Mouse (Mus musculus): Measurements from ENCODE around the gene Tnfsf8.

Tnfsf8 gene

DNA sequence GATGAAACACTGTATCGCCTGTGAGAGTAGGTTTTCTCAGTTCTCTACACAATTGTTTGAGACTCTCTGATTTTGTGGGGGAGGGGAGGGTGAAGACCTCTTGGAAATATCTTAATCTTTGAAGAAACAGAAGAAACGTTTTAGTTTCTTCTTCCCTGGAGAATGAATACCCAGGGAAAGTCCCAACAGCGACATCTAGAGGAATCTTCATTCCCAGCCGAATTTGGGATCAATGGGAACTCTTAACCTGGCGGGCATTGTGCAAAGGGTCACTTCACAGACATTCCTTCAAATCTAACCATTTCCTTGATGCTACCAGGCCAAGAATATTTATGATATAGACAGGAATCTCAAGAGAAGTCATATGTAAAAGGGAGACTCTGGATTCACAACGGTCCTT, 17.2 kb downstream of the Tnfsf8 start:
- in situ Hi-C loops (cut with MboI, MseI) = no loop called here

DNA sequence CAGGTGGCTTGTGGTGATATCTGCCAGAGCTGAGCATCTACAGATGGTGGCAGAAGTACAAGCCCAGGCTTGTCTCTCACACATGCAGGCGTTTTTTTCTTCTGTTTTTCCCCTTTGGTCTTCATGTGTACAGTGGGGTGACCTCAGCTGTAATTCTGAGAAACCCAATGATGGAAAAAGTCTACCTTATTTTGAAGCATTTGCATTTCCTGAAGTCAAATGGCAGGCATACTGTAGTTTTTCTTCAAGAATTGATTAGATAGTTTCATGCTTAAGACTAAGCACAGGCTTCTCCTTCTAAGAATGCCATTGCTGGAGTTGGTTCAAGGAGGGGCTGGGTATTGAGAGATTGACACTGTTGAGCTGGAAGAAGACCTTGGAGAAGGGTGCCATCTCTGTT, 18.9 kb downstream of the Tnfsf8 start:
- in situ Hi-C loops (cut with MboI, MseI) = no loop called here

DNA sequence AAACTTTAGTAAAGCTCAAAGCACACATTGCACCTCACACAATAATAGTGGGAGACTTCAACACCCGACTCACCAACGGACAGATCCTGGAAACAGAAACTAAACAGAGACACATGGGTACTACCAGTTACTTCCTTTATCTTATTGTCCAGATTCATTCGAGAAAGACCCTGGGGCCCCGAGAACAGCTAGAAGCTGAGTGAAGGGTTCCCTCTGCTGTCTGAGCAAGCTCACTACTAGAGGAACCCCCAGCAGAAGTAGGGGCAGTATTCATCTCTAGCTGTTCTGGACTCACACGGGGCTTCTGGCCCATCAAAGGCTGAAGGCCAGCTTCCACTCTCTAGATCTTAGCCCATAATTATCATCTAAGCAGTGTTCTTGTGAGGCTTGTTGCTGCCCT, 20.7 kb downstream of the Tnfsf8 start:
- in situ Hi-C loops (cut with MboI, MseI) = no loop called here

DNA sequence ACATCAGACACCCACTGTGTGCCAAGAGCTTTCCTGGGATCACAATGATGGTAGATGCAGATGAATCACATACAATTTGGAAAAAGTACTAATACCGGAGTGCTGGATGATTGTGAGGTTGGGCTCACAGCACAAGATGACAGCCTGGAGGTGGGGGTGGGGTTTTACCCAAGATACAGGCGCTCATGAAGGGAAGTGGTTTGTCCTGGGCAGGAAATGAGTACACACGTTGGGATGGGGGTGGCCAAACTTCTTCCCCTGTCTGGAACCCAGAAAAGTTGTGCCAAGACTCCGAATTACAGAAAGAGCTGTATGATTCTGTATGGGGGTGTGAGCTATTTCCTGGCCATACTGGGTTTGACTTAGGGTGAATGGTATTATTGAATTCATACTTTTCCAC, 38.0 kb downstream of the Tnfsf8 start:
- in situ Hi-C loops (cut with MboI, MseI) = loop anchor here (10.0 to 25.0 kb wide), 2 partner anchors 128 to 664 kb away; no protein-coding TSS in a partner anchor

DNA sequence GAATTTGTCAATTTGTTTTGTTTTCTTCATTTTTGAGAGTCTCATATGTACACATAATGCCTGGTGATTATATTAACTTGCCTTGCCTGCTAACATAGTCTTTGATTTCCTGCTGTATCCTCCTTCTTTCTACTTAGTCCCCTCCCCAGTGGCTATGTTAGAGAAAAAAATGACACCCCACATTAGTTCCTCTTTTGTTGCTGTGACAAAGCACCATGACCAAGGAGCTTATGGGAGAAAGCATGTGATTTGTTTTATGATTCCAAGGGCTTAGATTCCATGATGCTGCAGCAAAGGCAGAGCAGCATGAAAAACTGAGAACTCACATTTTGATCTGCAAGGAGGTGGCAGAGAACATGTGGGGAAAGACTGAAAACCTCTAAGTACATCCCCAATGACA, 43.6 kb downstream of the Tnfsf8 start:
- in situ Hi-C loops (cut with MboI, MseI) = loop anchor here (25.0 kb wide), 1 partner anchor 670 kb away; no protein-coding TSS in a partner anchor

DNA sequence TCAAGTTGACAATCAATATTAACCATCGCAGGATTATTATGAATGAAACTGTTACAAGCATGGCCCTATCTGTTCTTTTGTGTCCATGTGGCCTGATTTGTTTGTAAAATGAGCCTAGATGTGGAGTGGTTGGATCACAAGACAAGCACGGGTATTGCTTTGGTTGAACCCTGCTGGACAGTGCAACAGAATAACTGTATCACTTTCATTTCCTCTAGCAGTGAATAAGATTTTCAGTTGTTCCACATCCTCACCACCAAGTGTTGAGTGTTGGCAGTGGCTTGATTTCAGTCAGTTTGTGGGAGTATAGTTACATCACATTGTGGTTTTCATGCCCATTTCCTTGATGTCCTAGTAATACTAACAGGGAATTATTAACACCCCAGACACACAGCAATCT, 45.5 kb downstream of the Tnfsf8 start:
- in situ Hi-C loops (cut with MboI, MseI) = loop anchor here (25.0 kb wide), 1 partner anchor 672 kb away; no protein-coding TSS in a partner anchor

DNA sequence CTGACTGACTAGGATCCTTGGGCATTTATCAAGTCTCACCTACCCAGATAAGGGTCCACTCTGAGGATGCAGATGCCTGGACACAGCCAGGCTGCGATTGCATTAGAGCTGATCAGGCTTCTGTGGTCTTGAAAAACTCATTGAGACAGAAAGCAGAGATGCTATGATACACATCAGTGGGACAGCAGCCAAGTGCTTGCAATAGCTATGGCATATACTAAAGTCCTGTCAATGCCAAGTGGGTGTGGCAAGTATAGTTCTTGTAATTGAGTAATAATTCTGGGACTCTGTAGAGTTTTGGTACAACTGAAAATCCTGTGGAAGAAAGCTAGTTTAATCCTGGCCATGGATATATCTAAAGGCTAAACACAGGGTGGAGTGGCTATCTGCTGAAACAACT, 63.1 kb downstream of the Tnfsf8 start:
- in situ Hi-C loops (cut with MboI, MseI) = no loop called here

DNA sequence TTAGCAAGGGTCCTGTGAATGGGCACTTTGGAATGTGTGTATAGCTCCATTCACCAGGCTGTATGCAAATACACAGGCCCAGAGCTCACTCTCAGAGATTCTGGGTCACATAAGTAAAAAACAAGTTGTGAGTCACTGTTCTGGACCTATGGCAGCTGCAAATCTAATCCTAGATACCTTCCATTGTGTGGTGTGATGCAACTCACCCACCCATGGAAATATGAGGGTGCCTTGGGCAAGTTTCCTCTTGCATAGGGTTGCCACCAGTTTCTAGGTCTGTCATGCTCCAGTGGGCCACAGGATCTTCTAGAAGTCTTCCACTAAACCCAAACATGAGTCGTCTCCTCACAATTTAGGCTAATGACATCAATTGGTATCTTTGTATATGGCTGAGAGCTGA, 64.6 kb downstream of the Tnfsf8 start:
- in situ Hi-C loops (cut with MboI, MseI) = no loop called here

DNA sequence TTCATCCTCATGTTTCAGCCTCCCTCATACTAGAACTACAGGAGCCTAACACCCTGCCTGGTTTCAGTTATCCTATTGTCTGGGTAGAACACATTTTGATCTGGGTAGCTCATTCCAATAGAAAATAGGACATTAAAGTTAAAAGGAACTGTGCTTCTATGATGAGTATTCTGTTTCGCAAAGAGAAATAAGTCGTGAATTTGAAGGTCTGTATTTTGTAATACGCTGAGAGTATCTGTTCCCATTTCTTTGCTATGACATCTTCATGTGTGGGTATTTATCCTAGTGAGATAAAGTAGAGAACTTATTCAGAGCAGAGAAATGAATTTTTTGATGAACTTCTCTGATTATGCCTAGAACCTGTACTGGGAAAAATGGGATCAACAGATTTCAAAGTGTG, 68.8 kb downstream of the Tnfsf8 start:
- in situ Hi-C loops (cut with MboI, MseI) = no loop called here

DNA sequence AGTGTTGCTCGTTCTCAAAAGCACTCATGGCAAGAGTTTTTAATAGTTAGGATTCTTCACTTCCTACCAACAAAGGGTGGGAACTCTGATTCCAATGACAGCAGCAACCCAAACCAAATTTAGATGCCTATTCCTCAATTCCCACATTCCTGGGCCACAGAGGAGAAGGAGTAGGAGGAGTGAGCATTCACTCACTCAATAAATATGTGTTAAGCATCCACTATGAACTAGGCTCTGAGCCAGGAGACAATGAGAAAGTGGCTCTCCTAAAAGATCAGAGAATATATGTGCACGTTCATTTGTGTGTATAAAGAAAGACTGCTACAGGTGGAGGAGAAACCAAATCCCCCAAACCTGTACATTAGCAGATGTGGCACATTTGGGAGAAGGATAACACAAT, 75.7 kb downstream of the Tnfsf8 start:
- in situ Hi-C loops (cut with MboI, MseI) = no loop called here

DNA sequence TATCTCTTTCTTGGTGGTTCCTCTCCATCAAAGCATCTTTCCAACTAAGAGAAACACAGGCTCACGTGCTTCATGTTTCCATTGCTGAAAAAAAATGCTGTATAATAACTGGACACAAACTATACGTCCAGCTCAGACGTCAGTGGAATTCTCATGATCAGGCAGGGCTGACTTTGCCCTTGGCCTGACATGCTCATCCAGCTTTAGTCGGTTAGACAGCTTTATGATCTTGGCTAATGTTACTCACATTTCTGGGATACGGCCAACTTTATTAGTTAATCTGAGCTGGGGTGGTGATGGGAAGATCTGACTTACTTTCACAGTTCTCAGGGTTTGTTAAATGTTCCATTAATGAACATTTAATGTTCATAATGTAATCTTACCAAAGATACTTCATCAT, 77.3 kb downstream of the Tnfsf8 start:
- in situ Hi-C loops (cut with MboI, MseI) = loop anchor here (5.0 kb wide), 1 partner anchor 97 kb away; no protein-coding TSS in a partner anchor

DNA sequence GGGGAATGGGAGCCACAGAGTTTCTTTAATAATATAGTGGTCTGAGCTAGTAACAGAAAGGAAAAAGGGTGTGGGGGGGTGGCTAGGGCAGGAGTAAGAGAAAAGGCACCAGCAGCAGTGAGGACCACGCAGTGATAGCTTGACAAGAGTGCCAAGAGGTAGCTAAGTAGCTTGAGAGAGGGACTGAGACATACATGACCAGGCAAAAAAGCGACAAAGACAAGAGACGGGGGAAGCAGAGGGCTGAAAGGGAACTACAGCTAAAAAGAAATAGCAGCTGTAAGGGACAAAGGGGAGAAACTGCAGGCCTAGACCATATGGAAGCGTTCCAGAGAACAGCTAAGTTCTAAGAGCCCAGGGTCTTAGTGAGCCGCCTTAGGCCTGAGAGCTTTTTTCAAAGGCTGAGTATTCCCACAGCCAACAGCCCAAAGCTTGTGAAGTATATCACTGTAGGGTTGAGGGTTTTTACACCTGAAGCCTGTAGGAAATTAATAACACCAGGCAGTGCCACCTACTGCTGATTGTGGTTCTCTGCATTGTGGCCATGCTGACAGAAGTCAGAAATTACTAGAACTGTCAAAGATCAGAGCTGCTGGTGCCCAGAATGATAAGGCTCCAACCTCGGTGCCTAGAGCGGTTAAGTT, 78.1 kb downstream of the Tnfsf8 start:
- in situ Hi-C loops (cut with MboI, MseI) = loop anchor here (5.0 kb wide), 1 partner anchor 96 kb away; no protein-coding TSS in a partner anchor

Data from T-helper 1 cell (primary cell).